Mouse (Mus musculus): Measurements from ENCODE around the gene Grik4. TPM values are rescaled to one million over a fixed set of nuclear protein-coding genes. Genes with fewer than 3 reads are reported as not detected.

Gene Grik4
- total RNA-seq, 2 experiments from 2014 or later = 50.8 to 60.9 TPM

DNA sequence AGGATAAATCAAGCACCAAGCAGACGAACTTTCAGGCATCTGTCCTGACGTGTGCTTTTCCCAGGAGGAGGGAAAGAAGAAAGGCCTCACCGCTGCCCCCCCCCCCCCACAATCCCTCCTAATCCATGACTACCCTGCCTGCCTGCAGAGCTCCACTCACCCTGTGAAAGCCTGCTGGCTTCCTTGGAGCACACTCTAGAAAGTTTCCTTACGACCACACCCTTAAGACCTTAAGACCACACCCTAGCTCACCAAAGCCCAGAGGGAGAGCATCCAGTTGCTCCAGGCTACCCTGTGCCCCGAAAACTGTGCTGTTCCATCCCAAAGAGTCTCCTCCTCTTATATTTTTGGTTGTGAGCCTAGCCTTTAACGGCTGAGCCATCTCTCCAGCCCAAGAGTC lies 82.6 kb downstream of the Grik4 start:
- no peak for DNase-seq (ENCODE audit: low spot score in 2 of 2)

DNA sequence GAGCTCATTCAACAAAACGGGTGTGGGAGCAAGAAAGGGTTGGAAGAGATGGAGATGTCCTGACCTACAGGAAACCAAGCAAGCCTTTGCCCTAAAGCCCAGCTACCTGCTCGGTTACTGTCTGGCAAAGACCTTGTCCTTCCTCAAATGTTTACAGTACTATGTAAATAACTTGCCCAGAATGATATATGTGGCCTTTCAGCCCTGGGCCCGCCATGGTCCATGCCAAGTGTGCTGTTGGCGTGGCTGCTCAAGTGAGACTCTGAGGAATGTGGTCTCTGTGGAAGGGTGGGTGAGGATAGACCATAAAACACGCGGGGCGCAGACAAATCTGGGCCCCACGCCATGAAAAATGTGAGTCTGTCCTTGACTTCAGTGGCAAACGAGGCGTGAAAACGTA lies 83.1 kb downstream of the Grik4 start:
- no peak for DNase-seq (ENCODE audit: low spot score in 2 of 2)

DNA sequence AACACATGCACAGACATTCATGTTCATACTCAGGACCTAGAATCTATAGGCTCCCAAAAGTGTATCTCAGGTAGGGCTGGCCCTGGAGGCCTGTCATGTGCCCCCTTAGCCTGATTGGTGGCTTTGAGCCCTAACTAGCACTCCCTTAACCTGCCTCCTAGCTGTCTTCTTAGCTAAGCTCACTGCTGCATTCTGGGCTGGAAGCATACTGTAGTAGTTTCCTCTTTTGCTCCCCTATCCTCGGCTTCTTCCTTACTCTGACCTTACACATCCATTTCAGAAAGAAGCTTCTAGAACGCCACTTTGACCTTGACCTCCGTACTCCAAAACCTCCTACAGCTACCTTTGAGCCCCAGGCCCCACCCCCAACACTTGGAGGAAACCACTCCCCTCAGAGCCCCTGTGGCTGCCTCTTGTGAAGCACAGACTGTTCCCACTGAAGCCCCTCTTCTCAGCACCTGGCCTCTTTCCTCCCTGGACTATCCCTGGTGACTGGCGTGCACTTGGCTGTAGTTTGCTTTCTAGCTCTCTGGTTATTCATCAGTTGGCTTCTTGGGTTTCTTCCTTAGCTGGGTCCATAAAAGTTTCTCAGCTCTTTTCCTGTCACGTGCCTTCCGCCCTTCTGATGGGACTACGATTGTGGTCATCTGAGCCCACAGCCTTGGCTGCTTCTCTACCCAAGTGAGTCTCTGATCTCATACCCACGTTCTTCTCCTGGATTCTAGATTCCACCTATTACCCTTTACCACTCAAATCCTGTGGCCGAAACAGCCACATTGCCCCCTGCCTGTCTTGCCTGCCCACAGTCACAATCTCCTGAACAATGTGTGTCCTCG lies 84.1 kb downstream of the Grik4 start:
- no peak for DNase-seq (ENCODE audit: low spot score in 2 of 2)

DNA sequence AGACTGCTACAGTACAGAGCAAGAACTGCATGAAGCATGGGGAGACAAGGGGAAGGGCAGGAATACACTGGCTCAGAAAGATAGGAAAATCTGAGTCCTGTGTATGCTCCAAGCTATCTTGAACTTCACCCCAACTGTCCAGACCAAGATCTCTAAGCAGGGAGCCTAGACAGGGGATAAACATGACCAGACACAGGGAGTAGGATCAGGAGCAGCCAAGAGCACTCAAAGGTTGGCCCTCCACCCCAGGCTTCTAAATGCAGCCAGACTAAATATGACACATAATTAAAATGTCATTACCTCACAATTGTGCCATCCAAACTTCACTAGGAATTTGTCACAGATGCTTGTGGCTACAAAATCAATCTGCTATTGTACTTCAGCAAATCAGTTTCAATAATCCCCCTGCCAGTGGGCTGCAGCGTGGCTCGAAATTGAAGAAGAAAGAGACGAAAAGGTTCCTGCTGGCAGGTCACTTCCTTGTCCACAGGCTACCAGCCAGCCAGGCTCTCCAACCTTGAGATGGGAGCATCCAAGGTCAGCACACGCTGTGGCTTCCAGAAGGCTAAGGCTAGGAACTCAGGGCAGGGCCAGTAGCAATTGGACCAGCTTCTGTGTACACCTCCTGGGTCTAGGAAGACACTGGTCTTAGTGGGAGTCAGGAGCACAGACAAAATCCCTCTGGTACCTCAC lies 85.1 kb downstream of the Grik4 start:
- no peak for DNase-seq (ENCODE audit: low spot score in 2 of 2)

DNA sequence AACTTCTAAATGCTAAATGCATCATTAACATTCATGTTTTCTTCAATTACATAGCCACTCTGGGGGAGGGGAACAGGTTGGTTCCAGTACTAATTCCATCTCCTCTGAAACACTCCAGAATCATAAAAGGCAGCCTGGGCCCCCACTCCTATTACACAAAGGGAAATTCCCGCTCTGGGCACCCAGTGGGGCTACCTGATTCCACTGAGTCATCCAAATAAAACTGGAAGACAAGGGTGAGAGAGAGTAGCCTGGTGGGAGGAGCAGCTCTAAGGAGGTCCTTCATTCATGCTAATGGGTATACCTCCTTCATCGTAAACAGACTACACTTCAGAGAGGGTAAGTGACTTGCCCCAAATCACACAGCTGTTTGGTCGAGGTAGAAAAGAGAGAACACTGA lies 85.7 kb downstream of the Grik4 start:
- no peak for DNase-seq (ENCODE audit: low spot score in 2 of 2)

DNA sequence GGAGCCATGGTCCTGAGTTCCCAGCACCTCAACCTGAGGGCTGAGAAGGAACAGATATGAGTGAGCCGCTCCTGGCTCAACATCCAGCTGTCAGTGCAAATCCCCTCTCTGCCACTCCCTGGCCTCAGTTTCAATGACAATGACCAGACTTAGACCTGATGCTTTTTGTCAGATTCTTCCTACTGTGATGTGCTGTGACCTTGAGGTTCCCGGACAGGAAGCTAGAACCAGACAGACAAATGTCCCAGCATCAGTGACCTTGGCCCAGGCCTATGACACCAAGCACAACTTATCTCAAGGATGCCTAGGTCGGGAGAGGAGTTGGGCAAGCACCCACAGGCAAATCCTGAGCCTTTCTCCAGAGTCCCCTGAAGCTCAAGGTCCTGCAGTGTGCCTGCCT lies 86.5 kb downstream of the Grik4 start:
- DNase-seq (ENCODE audit: low spot score in 2 of 2) = no peak

DNA sequence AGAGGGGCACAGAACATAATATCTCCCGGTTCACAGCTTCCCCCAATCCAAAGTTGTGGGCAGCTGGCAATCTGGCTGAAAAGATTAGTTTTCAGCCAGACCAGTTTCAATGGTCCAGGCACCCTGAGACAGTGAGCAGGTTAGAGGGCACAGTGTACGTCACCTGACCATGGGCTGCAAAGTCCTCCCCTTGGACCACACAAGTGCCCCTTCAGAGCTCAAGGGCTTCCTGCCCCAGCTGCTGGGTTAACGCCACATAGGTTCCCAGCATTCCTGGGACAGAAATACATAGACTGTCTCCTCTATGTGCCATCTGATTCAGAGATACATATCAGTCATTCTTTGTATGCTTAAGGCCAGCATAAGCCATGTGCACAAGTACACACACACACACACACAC lies 91.2 kb downstream of the Grik4 start:
- DNase-seq (ENCODE audit: low spot score in 2 of 2) = no peak

DNA sequence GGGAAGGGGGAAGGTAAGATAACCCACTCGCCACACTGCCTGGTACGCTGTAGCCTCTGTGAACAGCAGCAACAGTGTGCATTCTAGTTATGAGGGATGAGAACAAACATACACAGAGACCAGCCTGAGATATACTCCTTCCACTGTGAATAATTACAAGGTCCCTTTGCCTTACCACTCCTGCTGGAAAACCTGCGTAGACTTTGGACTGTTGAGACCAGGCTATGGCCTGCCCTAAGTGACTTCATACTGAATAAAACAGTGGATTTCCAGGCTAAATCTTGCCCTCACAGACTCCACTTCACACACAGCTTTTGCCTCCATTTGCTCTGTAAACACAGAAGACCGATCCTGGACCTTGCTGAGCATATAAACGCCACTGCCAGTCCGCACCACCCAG lies 94.2 kb downstream of the Grik4 start:
- no peak for DNase-seq (ENCODE audit: low spot score in 2 of 2)

DNA sequence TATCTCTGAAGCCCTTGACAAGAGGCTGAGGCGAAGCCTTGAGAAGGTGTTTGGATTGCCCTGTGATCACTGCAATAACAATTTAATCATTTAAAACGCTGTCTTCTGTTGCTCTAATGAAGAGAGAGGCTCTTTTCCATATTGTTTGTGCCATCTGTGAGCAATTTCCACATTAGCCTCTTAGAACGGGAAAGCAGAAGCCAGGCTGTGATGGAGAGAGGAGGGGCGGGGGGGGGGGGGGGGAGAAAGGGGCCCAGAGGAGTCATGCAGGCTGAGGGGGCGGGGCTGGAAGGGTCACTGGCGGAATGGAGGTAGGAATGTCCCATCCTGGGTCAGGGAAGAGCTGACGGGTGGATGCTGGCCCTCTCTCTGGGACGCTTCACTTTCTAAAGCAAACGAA lies 96.2 kb downstream of the Grik4 start:
- no peak for DNase-seq (ENCODE audit: low spot score in 2 of 2)

DNA sequence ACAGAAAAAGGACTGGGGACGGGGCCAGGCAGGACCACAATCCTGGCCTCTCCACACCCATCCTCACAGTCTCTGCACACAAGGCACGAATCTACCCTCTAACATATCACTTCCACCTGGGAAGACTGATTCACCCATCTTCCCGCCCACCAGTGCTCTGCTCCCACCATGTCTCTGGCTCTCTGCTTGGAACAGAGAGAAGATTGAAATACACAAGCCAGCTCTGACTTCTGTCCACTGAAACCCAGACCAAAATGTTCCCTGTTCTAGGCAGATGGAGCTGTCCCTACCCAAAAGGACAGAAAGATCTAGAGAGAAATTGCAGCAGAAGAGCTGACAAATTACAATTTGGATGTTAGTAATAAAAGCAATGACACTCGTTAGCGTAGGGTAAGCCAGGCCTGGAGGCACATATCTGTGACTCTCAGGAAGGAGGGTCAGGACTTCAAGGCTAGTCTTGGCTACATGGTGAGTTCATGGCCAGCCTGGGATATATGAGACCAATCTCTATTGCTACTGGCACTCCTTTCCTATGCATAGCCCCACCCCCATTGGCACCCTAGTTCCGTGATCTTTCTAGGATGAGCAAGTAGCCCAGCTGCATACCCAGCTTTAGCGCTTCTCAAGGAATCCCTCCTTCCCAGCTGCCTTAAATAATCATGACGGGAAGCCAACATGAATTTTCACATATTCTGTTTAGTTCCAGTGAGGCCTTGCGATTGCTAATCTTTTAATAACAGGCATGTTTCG lies 97.4 kb downstream of the Grik4 start:
- peak; percentile 38 to 41 for DNase-seq (ENCODE audit: low spot score in 2 of 2)

DNA sequence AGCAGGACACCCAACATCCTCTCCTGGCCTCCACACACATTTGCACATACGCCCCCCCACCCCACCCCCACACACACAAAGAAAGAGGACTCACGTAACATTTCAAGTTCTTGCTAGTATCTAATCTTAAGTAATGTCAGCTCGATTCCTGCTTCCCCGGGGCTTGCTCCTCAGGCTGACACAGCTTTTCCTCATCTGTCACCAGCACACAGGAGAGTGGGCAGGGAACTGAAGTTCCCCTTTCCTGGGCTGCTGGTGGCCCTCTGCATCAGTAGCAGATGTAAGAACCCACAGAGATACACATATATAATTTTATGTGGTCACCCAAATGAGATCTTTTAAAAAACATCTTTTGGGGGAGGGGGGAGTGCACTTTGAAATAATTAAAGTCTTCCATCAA lies 98.2 kb downstream of the Grik4 start:
- no peak for DNase-seq (ENCODE audit: low spot score in 2 of 2)

DNA sequence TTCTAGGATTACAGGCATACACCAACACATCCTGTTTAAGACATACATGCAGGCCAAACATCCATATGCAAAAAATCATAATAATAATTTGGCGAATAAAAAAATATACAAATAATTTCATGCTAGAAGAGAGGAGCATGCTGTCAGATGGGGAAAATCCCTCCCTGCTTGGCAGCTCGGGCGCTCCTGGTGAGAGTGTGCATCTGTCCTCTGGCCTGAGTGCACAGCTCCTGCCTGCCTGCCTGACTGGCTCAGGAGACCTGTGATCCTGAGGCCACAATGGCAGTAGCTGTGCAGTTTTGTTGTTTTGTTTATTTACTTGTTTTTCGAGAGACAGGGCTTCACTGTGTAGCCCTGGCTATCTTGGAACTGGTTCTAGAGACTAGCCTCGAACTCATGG lies 100.0 kb downstream of the Grik4 start:
- no peak for DNase-seq (ENCODE audit: low spot score in 2 of 2)

DNA sequence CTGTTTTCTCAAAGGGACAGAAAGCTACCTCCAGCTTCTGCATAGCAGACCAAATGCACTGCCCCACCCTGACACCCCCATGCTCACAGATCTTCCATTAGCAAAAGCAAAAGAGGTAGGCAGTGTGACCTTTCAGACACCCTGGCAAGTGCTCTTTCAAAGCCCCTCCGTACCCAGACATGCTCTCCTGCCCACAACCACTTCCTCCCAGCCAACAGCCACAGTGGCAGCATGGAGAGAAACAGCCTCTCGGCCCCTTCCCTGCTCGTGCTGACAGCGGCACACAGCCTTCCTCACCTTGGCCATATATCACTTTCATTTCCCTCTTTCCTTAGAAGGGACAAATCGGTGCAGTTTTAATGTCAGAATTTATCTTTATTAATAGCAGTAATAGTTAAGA lies 106.0 kb downstream of the Grik4 start:
- no peak for DNase-seq (ENCODE audit: low spot score in 2 of 2)

DNA sequence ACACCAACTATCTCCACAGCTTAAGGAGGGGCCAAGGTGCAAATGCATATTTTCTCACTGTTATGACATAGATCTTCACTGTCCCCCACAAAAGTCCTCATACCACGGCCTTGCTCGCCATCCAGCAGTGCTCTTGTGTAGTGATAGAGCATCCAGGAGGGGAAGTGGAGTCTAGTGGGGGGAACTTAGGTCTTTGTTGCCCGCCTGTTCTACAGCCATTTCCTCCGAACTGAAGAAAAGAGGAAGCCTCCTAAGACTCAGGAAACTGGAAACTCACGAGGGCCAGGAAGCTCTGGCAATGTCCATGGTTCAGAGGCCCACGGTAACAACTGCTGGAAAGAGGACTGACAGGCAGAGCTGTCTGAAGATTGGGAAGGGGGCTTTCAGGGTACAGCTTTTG lies 106.8 kb downstream of the Grik4 start:
- no peak for DNase-seq (ENCODE audit: low spot score in 2 of 2)

DNA sequence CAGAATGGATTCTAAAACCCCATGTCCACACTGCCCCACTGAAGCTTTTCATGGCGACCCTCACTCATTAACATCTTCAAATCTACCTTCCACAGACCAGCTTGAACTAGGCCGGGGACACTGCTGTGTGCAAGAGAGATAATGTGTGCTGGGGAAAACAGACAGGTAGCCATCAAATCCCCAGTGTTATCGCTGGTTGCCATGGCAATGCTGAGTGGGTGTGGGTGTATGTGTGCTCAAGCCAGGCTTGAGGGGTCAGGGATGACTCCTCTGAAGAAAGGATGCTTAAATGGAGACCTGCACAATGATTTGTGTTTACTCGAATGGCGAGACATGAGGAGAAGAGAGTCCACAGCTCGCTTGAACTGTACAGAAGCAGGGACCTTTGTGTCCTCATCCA lies 112.7 kb downstream of the Grik4 start:
- no peak for DNase-seq (ENCODE audit: low spot score in 2 of 2)

DNA sequence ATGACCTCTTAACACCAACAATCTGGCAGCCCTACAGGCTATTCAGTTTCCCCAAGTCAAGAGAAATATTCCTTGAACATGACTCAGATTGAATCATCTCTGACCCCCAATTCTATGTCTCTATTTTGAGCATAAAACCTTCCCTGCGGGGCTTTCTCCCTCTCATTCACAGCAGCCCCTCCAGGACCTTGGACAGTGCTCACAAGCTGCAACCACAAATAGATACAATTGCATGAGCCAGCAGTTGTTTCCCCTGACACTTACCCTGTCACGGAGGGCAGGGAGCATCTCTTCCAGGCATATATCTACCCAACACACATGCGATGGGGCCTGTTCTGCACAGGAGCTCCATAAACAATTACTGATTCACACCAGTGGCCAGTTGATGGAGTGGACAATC lies 125.0 kb downstream of the Grik4 start:
- DNase-seq (ENCODE audit: low spot score in 2 of 2) = no peak

DNA sequence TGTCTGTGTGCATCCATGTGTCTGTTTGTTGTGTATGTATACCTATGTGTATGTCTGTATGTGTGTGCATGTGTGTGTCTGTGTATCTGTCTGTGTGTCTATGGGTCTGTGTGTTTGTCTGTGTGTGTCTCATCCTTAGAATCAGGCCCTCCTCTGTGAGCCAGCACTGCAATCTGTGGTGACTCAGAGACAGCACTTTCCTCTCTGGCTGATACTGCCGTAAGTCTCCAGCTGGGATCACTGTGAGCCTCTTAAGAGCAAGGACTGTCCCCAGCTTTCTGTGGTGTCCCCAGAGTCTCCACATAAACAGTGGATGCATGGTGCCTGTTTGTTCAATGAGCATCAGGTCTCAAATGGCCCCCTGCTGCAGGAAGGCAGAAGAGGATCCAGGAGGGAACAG lies 127.5 kb downstream of the Grik4 start:
- DNase-seq (ENCODE audit: low spot score in 2 of 2) = no peak

DNA sequence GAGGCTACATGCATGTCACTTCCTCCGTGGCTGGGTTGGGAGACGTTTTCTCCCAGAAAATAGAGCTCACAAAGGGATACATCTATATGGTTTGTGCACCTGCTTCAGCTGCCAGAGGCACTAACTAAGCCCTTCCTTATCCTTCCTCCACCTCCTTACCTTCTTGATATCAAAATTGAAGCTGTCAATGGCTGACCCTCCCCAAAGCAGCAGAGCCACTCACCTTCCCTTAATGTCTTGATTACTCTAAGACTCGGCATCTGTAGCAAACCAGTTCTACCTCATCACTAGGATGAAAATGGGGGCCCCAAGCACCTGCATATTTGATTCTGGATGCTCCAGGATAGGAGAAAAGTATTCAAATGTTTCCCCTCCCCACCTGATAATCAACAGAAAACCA lies 135.1 kb downstream of the Grik4 start:
- no peak for DNase-seq (ENCODE audit: low spot score in 2 of 2)

DNA sequence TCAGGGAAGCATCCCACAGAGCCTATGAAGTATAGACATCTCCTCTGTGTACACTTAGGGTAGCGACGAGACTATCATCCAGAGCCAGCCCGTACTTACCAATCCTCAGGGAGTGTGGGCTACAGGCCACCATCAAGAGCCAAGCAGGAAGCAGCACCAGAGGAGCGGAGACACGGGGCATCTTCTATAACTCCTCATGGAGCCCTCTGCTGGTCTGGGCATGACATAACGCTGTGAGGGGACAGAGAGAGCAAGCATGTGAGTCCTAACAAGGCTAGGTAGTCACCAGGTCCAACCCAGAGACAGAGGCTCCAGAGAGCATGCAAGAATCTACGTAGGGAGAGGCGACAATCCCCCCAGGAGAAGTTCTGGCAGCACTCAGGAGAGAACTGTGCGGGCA lies 135.9 kb downstream of the Grik4 start:
- no peak for DNase-seq (ENCODE audit: low spot score in 2 of 2)

DNA sequence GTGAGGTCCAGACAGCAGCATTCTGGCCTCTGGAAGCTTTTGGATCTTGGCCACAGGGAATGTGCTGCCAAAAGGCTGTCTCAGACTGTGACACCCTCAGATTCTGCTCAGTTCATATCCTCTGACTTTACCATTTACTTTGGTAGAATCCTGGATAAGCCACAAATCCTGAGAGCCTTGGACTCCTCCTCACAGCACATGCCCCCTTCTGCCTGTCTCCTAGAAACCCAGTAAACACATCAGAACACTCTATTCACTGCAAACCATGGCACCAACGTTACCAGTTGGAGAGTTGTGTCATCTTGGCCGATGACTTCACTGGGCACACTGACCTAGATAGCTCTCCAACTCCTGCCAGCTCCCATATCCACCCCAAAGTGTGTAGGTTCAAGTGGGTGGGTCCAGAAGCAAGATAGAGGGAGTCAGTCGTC lies 141.2 kb downstream of the Grik4 start:
- DNase-seq (ENCODE audit: low spot score in 2 of 2) = peak; percentile 50 to 57

DNA sequence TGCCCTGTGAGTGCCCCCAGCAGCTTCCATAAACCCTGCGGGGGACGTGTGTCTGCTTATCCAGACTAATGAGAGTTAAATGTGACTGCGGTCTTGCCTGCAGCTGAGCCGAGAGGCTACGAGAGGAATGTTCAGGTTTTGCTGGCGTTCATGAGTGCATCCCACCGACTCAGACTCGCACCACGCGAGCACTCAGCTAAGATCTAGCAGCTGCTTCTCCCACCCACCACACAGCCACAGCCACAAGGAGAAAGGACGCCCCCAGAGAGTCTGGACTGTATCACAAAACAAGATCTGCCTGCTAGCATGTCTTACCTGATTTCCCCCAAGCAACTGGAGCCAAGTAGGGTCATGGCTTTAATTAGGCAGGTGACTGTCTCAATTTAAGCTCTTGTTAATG lies 142.4 kb downstream of the Grik4 start:
- DNase-seq (ENCODE audit: low spot score in 2 of 2) = peak in 1 of 2 experiments; percentile 25

DNA sequence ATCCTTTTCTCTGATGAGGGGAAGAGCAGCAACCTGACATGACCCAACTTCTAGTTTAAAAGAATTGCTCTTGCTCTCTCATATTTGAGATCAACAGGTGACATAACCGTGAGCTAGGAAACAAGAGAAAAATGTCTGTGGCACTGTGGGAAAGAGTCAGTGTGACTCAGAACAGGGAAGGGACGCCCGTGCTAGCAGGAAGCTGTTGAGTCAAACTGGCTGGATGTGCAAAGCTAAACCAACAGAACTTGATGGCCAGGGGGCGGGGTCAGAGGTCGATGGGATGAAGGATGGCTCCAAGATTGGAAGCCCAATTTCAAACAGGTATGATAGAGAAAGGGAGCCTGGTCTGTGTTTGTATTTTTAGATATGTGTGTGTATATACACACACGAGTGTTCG lies 144.2 kb downstream of the Grik4 start:
- DNase-seq (ENCODE audit: low spot score in 2 of 2) = no peak

Measured in layer of hippocampus, postnatal 10 days (tissue).